Mouse (Mus musculus): ENCODE measurements around the gene Mipol1. TPM values are rescaled to one million over a fixed set of nuclear protein-coding genes. Genes with fewer than 3 reads are reported as not detected.

The Mipol1 gene
- total RNA-seq, 2 experiments from 2014 or later: 3.7 to 4.3 TPM

- no peak for DNase-seq
- intact Hi-C loops (cut with DNase I; ENCODE audit: low total_unique reads): no loop called here
These were observed 266.3 kb downstream of the Mipol1 start for GRCm38 (mm10) chr12:57496347-57497119.

- no peak for DNase-seq
- intact Hi-C loops (cut with DNase I; ENCODE audit: low total_unique reads): no loop called here
These were observed 270.0 kb downstream of the Mipol1 start for GRCm38 (mm10) chr12:57500246-57500645.

DNA sequence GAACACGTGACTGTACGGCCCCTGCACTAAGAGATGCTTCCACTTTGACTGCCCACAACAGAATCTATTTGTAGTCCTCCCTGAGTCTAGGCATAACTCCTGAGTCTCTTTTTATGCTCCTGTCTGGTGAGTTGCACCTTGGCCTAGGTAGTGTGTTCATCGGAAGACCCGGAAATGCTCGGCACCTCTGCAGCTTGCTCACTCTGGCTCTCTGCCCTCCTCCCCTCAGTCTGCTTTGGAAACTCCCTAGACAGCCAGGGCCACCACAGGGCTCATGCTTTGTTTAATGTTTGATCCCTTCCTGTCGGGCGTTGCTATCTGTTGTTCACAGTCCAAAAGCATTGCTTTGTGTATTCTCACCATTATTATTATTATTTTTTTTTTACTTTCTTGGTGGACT lies 275.1 kb downstream of the Mipol1 start:
- DNase-seq: no peak
- intact Hi-C loops (cut with DNase I; ENCODE audit: low total_unique reads): no loop called here

GRCm38 (mm10) chr12:57508938-57509337 lies 278.7 kb downstream of the Mipol1 start:
- no peak for DNase-seq
- intact Hi-C loops (cut with DNase I; ENCODE audit: low total_unique reads): no loop called here

- intact Hi-C loops (cut with DNase I; ENCODE audit: low total_unique reads): no loop called here
- no peak for DNase-seq
These were observed 279.5 kb downstream of the Mipol1 start for GRCm38 (mm10) chr12:57509726-57510125.

DNA sequence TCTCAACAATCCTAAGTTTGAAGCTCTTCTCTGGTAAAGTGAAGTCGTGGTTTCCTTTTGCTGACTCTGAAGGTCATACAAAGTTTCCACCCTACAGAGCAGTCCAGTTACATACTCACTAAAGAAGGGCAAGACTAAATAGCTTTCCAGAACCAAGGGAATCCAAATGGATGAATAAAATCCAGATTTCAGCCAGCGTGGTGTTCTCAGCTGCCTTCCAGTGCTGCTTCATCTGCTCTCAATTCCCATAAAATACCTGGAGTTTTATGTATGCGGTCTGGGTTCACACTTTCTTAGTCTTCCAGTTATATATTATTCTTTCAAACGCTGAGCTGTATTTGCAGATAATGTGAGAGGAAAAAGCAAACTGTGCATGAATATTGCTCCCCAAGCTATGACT lies 280.9 kb downstream of the Mipol1 start:
- DNase-seq: no peak
- intact Hi-C loops (cut with DNase I; ENCODE audit: low total_unique reads): no loop called here

- intact Hi-C loops (cut with DNase I; ENCODE audit: low total_unique reads): no loop called here
- DNase-seq: no peak
These were observed 281.3 kb downstream of the Mipol1 start for GRCm38 (mm10) chr12:57511560-57511959.

GRCm38 (mm10) chr12:57514552-57514951 lies 284.3 kb downstream of the Mipol1 start:
- intact Hi-C loops (cut with DNase I; ENCODE audit: low total_unique reads): no loop called here
- no peak for DNase-seq

- no peak for DNase-seq
- intact Hi-C loops (cut with DNase I; ENCODE audit: low total_unique reads): no loop called here
These were observed 285.6 kb downstream of the Mipol1 start for GRCm38 (mm10) chr12:57515702-57516377.

DNA sequence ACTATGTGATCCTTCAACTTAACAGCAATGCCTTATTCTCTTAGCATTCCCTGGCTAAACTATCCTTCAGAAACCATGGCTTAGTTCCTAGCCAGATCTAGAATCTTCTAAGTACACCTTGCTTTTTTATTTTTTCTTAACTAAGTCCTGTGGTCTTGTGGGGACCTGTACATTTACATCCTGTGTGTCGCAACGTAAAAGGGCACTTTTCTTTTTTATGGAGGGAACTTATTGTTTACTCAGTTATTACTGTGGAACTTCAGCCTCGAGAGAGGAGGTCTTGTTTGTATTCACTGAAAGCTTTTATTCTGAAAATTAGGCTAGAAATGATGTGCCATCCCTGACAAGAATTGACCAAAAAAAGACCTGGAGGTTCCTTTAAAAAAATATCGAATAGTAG lies 298.1 kb downstream of the Mipol1 start:
- no peak for DNase-seq
- intact Hi-C loops (cut with DNase I; ENCODE audit: low total_unique reads): no loop called here

GRCm38 (mm10) chr12:57530474-57530873 lies 300.2 kb downstream of the Mipol1 start:
- intact Hi-C loops (cut with DNase I; ENCODE audit: low total_unique reads): no loop called here
- no peak for DNase-seq

DNA sequence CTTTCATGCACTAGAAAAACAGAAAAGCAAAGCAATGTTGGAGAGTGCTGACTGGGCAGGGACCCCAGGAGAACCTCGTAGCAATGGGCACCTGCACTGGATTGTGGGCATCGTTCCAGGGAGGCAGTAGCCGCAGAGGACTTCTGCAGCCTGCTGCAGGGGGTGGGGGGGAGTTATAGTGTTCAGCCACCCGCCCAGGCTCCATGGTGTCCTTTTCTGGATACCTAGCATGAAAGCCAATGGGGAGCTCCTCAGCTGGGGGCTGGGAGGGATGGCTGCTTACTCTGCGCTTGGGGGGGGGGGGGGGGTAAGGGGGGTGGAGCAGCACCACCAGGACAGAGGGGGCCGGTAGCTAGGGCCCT lies 304.3 kb downstream of the Mipol1 start:
- intact Hi-C loops (cut with DNase I; ENCODE audit: low total_unique reads): no loop called here
- no peak for DNase-seq

- intact Hi-C loops (cut with DNase I; ENCODE audit: low total_unique reads): no loop called here
- DNase-seq: no peak
These were observed 304.8 kb downstream of the Mipol1 start for GRCm38 (mm10) chr12:57534879-57535611.

DNA sequence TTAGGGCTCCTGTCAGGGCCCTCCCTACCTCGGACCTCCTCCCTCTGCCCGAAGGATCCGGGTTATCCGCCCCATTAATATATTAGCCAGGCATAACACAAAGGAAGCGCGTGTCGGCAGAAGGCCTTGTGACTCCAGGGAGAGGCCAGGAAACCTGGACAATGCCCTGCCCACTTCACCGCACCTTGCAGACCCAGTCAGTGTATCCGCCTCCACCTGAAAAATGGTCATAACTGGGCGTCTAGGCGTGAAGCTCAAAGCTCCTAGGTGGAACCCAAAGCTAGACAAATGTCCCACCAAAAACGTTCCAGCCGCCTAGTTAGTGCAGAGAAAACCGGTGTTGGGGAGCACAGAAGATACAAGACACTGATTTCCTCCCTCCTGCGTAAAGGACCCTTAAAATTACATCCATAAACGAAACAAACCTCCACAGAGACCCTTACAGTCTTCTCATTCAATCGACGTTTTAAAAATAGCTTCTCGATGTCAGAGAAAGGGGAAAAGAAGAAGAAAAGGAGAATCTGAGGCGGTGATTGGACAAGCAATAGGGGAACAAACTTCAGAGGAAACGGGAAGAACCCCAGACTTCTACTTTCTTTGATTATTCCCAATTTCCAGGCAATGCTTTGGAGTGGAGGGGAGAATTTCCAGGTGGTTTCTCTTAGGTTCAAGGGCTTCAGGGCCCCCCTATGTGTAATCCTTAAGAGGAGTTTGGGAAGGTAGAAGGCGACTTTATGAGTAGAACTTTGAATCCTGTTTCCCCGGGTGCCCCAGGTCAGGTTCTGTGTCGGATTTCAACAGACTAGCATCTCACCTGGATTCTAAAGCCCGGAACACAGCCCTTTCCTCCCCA lies 306.1 kb downstream of the Mipol1 start:
- intact Hi-C loops (cut with DNase I; ENCODE audit: low total_unique reads): no loop called here
- DNase-seq: no peak

DNA sequence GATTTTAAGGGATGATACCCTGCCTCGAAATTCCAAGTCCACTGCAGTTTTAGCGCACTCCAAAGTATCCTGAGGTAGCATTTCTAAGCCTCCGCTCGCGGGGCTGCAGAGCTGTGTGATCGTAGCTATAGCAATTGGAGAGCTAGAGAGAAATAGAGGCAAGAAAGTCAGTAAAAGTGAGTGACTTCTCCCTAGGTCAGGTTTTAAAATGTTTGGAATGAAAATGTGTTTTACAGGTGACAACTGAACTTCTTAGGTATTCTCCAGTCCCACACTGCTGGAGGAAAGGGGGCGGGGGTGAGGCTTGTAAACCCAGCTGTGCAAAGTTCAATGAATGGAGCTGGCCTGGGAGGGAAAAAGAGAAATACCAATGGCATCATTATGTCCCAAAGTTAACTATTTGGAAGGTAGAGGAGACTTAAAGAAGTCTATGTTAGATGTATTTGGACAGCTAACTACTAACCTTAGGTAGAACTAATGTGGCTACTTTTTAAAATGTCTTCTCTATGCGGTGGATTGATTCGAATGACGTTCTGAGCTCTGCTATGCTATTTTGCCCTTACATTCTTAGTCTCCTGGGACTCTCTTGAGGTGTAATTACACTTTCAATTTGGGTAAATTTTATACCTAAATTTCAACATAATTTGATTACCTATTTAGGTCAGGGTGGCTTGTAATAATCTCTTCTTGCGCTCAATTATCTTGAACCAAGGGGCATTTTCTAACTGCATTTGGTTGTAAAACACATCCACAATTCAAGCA lies 306.9 kb downstream of the Mipol1 start:
- intact Hi-C loops (cut with DNase I; ENCODE audit: low total_unique reads): no loop called here
- no peak for DNase-seq

DNA sequence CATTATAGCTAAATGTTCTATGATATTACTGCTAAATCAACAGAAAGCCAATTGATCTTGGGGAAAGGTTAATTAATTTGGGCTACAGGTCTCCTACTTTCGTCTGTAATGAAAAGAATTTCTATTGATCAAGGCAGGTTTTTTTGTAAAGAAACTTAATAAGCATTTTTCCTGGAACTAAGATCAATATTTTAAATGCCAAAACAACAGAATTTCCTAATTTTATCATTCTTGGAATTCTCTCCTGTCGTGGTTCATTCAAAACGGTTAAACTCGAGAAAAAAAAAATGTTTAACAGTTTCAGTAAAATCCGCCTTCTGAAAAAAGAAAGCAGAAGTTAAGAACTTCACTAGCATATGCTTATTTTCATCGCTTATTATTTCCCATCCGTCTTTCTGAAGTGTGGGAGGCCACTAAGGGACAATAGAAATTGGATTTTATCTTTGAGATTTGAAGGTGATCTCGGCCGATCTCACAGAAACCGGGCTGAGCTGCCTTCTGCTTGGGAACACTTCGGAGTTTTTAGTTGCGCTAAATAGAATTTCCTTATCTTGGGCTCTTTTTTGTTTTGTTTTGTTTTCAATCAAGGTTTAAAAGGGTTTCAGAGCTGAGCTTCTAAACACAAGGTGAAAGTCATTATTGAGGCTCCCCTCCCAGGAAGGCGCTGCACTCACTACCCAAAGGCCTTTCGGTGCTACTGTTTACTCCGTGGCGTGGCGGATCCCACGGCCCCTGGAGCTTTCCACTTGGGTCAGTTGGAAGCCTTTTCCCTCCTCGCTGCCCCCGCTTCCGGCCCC lies 307.8 kb downstream of the Mipol1 start:
- intact Hi-C loops (cut with DNase I; ENCODE audit: low total_unique reads): no loop called here
- no peak for DNase-seq

- DNase-seq: no peak
- intact Hi-C loops (cut with DNase I; ENCODE audit: low total_unique reads): no loop called here
These were observed 308.6 kb downstream of the Mipol1 start for GRCm38 (mm10) chr12:57538588-57539550.

All from gastrocnemius, postnatal 14 days (tissue).